Mouse (Mus musculus) kidney, postnatal 36 days (tissue): ENCODE measurements around the gene Mcts1.

Experiments used
- DNase-seq, 2 experiments: peaks; one replicate each; pipeline ENCODE4 v3.0.0; 2021 to 2022; ENCODE audit warnings: mixed read lengths in 2 of 2

Gene Mcts1

GRCm38 (mm10) chrX:38656206-38656883, 56.0 kb downstream of the Mcts1 start:
- DNase-seq, result no peak
